Mouse (Mus musculus): ENCODE data around the gene Ints7.

Gene Ints7

GRCm38 (mm10) chr1:191666351-191666750 lies 90.9 kb downstream of the Ints7 start:
- H3K36me3 ChIP-seq (ENCODE audit: control insufficient read depth, insufficient read depth, low read length, poor library complexity, severe bottlenecking) = no peaks in the 10 kb centered on the region
- DNase-seq (ENCODE audit: low read depth, low spot score) = no peak
- no peaks in the 10 kb centered on the region for H3K27me3 ChIP-seq (ENCODE audit: control insufficient read depth, insufficient read depth, low read length, poor library complexity, severe bottlenecking)

- no peak for DNase-seq (ENCODE audit: low read depth, low spot score)
- no peaks in the 10 kb centered on the region for H3K36me3 ChIP-seq (ENCODE audit: control insufficient read depth, insufficient read depth, low read length, poor library complexity, severe bottlenecking)
- no peaks in the 10 kb centered on the region for H3K27me3 ChIP-seq (ENCODE audit: control insufficient read depth, insufficient read depth, low read length, poor library complexity, severe bottlenecking)
Observed at GRCm38 (mm10) chr1:191668030-191668429, 92.6 kb downstream of the Ints7 start.
